Mouse (Mus musculus): Measurements from ENCODE around the gene Lmo3. TPM values are rescaled to one million over a fixed set of nuclear protein-coding genes. Genes with fewer than 3 reads are reported as not detected.

The Lmo3 gene
- polyA plus RNA-seq (2015; fragmentation: Nextera tagmentation; extraction: Ambion mirVana): 1.3 TPM in 2 replicates

DNA sequence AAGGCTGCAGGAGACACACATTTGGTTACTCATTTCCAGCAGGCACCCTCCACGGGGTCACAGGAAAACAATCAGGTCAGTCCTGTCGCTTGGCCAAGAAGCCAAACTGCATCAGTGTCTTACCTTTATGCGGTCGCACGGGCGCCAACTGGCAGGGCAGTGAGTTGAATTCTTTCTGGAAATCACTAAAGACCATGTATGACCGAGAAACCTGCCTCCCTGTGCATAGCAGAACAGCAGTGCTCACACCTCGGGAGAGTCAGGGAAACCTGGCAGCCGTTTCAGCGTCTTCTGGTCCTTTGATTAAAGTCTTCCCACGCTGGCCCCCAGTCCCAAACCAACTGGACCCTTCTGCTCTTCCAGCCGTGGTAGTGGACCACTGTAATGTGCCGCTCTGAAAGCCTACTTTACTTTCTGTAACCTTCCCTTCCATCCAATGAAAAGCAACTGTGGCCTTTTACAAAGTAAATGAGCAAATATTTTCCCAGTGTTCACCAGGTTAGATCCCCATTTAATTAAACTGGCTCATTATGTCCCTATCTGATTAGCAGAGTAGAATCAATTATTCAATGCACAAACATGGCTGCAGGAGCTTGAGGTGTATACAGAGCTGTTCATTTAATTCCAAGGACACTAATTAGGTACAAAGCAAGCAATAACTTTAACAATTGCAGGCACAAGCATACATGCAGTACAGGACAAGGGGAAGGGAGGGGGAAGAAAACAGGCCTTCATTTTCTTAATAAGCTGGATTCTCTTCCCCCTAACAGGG lies at the start of gene Lmo3:
TSS of gene Lmo3 (minus strand) at position 235 of the 772 bp plus-strand sequence.
- no peaks in the 10 kb centered on the region for H3K9me3 ChIP-seq (ENCODE audit: control insufficient read depth, low read length)
- no peak within 1 kb of the TSS for H3K4me2 ChIP-seq (replicated peaks; ENCODE audit: low read depth)
- H3K27me3 ChIP-seq (ENCODE audit: control insufficient read depth, insufficient read depth, low read length): no peaks in the 10 kb centered on the region
- H3K9ac ChIP-seq (ENCODE audit: low read length): no peak within 1 kb of the TSS
- H3K27ac ChIP-seq (replicated peaks): no peak within 1 kb of the TSS
- TF ChIP-seq EP300 (optimal IDR thresholded peaks at IDR 0.05) (no peak), CTCF (IDR thresholded peaks at IDR 0.05; ENCODE audit: low read depth) (no peak)
- H3K4me1 ChIP-seq (replicated peaks; ENCODE audit: control insufficient read depth, insufficient read depth): no peaks in the 10 kb centered on the region
- H3K4me3 ChIP-seq (ENCODE audit: low read depth, low read length): no peak within 1 kb of the TSS
- ATAC-seq (ENCODE audit: low FRiP score, low TSS enrichment) (no peak), DNase-seq (ENCODE audit: low spot score) (no peak)
- H3K36me3 ChIP-seq (ENCODE audit: control insufficient read depth, insufficient read depth, low read length): no peaks in the 10 kb centered on the region
- 78% methylated on average over 13 of the region's 13 CpGs for WGBS

DNA sequence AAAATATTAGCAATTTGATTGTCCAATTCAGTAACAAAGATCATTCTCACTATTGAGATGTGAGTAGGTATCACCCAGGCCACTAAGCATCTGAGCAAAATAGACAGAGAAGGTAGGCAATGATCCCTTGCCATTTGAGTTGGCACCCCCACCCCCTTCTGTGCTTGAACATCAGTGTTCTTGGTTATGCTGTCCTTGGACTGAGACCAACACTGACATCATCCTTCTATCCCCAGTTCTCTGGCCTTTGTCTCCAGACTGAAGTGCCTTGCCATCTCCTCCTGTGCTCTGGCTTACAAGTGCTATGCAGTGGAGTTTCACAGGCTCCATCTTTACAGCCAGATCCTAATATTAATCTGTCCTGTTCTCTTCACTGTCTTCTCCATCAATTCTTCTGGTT lies 39.0 kb upstream of the Lmo3 start:
- no peaks in the 10 kb centered on the region for H3K4me1 ChIP-seq (replicated peaks; ENCODE audit: control insufficient read depth, insufficient read depth)
- H3K4me2 ChIP-seq (replicated peaks; ENCODE audit: low read depth): no peak overlapping the region
- ATAC-seq (ENCODE audit: low FRiP score, low TSS enrichment) (no peak), DNase-seq (ENCODE audit: low spot score) (no peak)
- H3K27me3 ChIP-seq (ENCODE audit: control insufficient read depth, insufficient read depth, low read length): no peaks in the 10 kb centered on the region
- H3K4me3 ChIP-seq (ENCODE audit: low read depth, low read length): no peak overlapping the region
- no peaks in the 10 kb centered on the region for H3K36me3 ChIP-seq (ENCODE audit: control insufficient read depth, insufficient read depth, low read length)
- TF ChIP-seq EP300 (optimal IDR thresholded peaks at IDR 0.05) (no peak), CTCF (IDR thresholded peaks at IDR 0.05; ENCODE audit: low read depth) (no peak)
- no peaks in the 10 kb centered on the region for H3K9me3 ChIP-seq (ENCODE audit: control insufficient read depth, low read length)
- no peak overlapping the region for H3K27ac ChIP-seq (replicated peaks)
- H3K9ac ChIP-seq (ENCODE audit: low read length): no peak overlapping the region

DNA sequence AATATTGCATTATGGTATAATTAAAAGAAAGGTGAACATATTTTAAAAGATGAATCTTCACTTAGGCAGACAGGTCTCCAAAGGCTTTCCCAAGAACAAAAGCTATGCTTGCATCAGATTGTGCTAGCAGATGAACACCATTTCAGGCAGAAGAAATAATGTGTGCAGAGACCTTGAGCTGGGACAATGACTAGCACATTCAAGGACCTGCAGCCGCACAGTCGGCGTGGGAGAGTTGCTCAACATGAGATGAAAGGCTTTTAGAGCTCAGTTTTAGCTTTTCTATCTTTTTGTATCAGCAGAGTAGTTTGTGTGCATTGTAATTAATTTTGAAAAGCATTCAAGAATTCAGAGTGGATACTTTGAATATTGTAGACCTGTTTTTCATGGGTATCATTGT lies 36.6 kb upstream of the Lmo3 start:
- TF ChIP-seq EP300 (optimal IDR thresholded peaks at IDR 0.05) (no peak), CTCF (IDR thresholded peaks at IDR 0.05; ENCODE audit: low read depth) (no peak)
- no peak for DNase-seq (ENCODE audit: low spot score)
- Histone ChIP-seq H3K9ac (ENCODE audit: low read length) (no peak overlapping the region), H3K4me2 (replicated peaks; ENCODE audit: low read depth) (no peak overlapping the region), H3K9me3 (ENCODE audit: control insufficient read depth, low read length) (no peaks in the 10 kb centered on the region), H3K36me3 (ENCODE audit: control insufficient read depth, insufficient read depth, low read length) (no peaks in the 10 kb centered on the region), H3K27me3 (ENCODE audit: control insufficient read depth, insufficient read depth, low read length) (no peaks in the 10 kb centered on the region), H3K27ac (replicated peaks) (no peak overlapping the region), H3K4me3 (ENCODE audit: low read depth, low read length) (no peak overlapping the region), H3K4me1 (replicated peaks; ENCODE audit: control insufficient read depth, insufficient read depth) (no peaks in the 10 kb centered on the region)
- no peak for ATAC-seq (ENCODE audit: low FRiP score, low TSS enrichment)
- 84% methylated on average over 3 of the region's 3 CpGs for WGBS

DNA sequence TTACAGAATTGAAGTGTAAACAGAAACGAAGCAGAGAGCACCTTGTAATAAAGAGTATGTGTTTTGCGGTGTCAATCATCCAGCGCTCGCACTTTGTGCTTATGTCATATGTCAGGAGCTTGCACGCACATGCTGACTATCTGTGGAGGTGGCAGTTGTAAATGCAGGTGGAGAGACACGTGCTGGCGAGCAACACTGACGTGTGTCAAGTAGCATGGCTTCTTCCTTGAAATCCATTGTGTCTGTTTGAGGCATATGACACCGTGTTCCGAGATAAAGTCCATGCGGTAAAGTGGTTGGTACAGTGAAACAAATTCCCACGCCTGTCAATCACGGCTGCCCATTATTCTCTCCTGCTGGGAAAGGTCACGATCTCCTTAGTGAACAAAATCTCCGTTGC lies 15.2 kb upstream of the Lmo3 start:
- Histone ChIP-seq H3K4me3 (ENCODE audit: low read depth, low read length) (no peak overlapping the region), H3K9me3 (ENCODE audit: control insufficient read depth, low read length) (no peaks in the 10 kb centered on the region)
- WGBS: 84% methylated on average over 15 of the region's 15 CpGs

DNA sequence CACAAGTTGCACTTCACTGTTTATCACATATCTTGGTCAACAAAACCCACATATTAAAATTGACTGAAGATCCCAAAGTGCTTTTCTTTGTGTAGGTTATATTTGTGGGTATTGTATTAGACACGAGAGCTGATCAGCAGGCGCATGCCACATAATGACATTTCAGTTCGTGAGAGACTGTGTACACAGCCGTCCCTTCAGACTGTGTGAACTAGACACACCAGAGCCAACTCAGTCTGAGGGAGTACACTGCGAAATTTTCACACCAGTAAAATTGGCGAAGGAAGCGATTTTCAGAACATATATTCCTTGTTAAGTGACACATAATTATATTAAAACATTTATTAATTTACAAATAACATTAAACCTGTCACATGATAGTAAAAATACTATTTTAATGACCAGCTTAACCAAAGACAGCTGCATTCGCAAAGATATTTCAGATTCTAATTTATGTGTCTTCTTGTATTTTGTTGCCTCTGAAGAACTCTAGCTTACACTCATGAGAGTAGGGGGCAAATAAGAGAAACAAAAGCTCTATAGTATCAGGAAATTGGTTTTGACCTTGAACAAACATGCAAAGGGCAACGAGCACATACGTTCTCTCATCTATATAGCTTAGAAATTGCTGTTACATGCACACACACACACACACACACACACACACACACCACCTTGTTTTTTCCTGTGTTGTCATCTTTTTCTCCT lies 14.4 kb upstream of the Lmo3 start:
- TF ChIP-seq EP300 (optimal IDR thresholded peaks at IDR 0.05) (no peak), CTCF (IDR thresholded peaks at IDR 0.05; ENCODE audit: low read depth) (no peak)
- DNase-seq (ENCODE audit: low spot score) (no peak), ATAC-seq (ENCODE audit: low FRiP score, low TSS enrichment) (no peak)
- Histone ChIP-seq H3K9ac (ENCODE audit: low read length) (no peak overlapping the region), H3K9me3 (ENCODE audit: control insufficient read depth, low read length) (no peaks in the 10 kb centered on the region), H3K36me3 (ENCODE audit: control insufficient read depth, insufficient read depth, low read length) (no peaks in the 10 kb centered on the region), H3K4me1 (replicated peaks; ENCODE audit: control insufficient read depth, insufficient read depth) (no peaks in the 10 kb centered on the region), H3K27me3 (ENCODE audit: control insufficient read depth, insufficient read depth, low read length) (no peaks in the 10 kb centered on the region), H3K4me3 (ENCODE audit: low read depth, low read length) (no peak overlapping the region), H3K27ac (replicated peaks) (no peak overlapping the region), H3K4me2 (replicated peaks; ENCODE audit: low read depth) (no peak overlapping the region)
- WGBS: 57% methylated on average over 10 of the region's 10 CpGs

More for the DNA sequence above, 15.2 kb upstream of the Lmo3 start:
- DNase-seq (ENCODE audit: low spot score) (no peak), ATAC-seq (ENCODE audit: low FRiP score, low TSS enrichment) (no peak)
- H3K4me2 ChIP-seq (replicated peaks; ENCODE audit: low read depth): no peak overlapping the region
- H3K4me1 ChIP-seq (replicated peaks; ENCODE audit: control insufficient read depth, insufficient read depth): no peaks in the 10 kb centered on the region
- no peak overlapping the region for H3K9ac ChIP-seq (ENCODE audit: low read length)
- no peaks in the 10 kb centered on the region for H3K36me3 ChIP-seq (ENCODE audit: control insufficient read depth, insufficient read depth, low read length)
- no peak overlapping the region for H3K27ac ChIP-seq (replicated peaks)
- TF ChIP-seq EP300 (optimal IDR thresholded peaks at IDR 0.05): no peak
- no peak for TF ChIP-seq CTCF (IDR thresholded peaks at IDR 0.05; ENCODE audit: low read depth)
- no peaks in the 10 kb centered on the region for H3K27me3 ChIP-seq (ENCODE audit: control insufficient read depth, insufficient read depth, low read length)

DNA sequence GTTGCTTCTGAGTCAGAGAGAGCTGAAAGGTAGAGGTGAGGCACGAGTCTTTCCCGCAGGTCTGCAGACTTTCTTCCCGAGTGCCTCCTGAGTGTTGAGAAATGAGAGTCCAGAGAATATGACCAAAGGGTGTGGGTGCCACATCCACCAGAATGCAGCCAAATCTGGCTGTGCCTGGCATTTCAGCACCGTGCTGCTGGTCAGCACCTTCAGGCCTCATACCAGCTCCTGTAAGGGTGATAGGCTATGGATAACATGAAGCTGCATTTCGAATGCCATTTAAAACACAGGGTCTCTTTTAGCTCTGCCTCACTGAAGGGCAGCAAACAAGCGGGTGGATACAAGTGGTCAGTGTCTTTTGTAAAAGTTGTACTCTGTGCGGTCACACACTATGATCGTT lies 1.5 kb upstream of the Lmo3 start:
- Histone ChIP-seq H3K4me3 (ENCODE audit: low read depth, low read length) (no peak overlapping the region), H3K9me3 (ENCODE audit: control insufficient read depth, low read length) (no peaks in the 10 kb centered on the region), H3K36me3 (ENCODE audit: control insufficient read depth, insufficient read depth, low read length) (no peaks in the 10 kb centered on the region), H3K27me3 (ENCODE audit: control insufficient read depth, insufficient read depth, low read length) (no peaks in the 10 kb centered on the region), H3K27ac (replicated peaks) (no peak overlapping the region), H3K4me1 (replicated peaks; ENCODE audit: control insufficient read depth, insufficient read depth) (no peaks in the 10 kb centered on the region), H3K4me2 (replicated peaks; ENCODE audit: low read depth) (no peak overlapping the region), H3K9ac (ENCODE audit: low read length) (no peak overlapping the region)
- no peak for TF ChIP-seq CTCF (IDR thresholded peaks at IDR 0.05; ENCODE audit: low read depth)
- TF ChIP-seq EP300 (optimal IDR thresholded peaks at IDR 0.05): no peak
- 58% methylated on average over 8 of the region's 8 CpGs for WGBS
- peak; percentile 26 for DNase-seq (ENCODE audit: low spot score)
- no peak for ATAC-seq (ENCODE audit: low FRiP score, low TSS enrichment)
